Mouse (Mus musculus) thymus, adult 2 months (tissue): ENCODE data around the gene Hist2h2aa2. TPM values are rescaled to one million over a fixed set of nuclear protein-coding genes. Genes with fewer than 3 reads are reported as not detected.
A peak's percentile ranks its signal among the peaks of the same experiment; 100 is the strongest.
"Not testable (repeated sequence)": the region's sequence is repeated elsewhere in the genome, so short reads cannot be mapped to it uniquely, and the experiment has no call there.

ENCODE experiments used
- DNase-seq: peaks from one replicate; pipeline ENCODE4 v3.0.0; 2021
- H3K27ac ChIP-seq: fragments of 200-500 bp; 2 replicates; pipeline ENCODE4 v1.5.1; 2012; ENCODE audit warnings: low read length, control low read depth; ENCODE audit not compliant: control insufficient read depth, insufficient read depth
- H3K27me3 ChIP-seq: fragments of 200-500 bp; 2 replicates; pipeline ENCODE4 v1.6.1; 2012; ENCODE audit warnings: mild to moderate bottlenecking, low read length, moderate library complexity, mixed read lengths; ENCODE audit not compliant: control insufficient read depth, insufficient read depth
- H3K36me3 ChIP-seq: fragments of 200-500 bp; 2 replicates; pipeline ENCODE4 v1.6.1; 2012; ENCODE audit warnings: mild to moderate bottlenecking, low read length, moderate library complexity; ENCODE audit not compliant: control insufficient read depth, insufficient read depth
- H3K4me1 ChIP-seq: fragments of 200-500 bp; replicated peaks from 2 replicates; pipeline ENCODE4 v1.6.1; 2012; ENCODE audit warnings: low read length; ENCODE audit not compliant: control insufficient read depth, insufficient read depth
- H3K4me3 ChIP-seq: fragments of 200-500 bp; 2 replicates; pipeline ENCODE4 v1.5.1; 2012; ENCODE audit warnings: mild to moderate bottlenecking, low read length, control low read depth, moderate library complexity; ENCODE audit not compliant: control insufficient read depth, insufficient read depth
- CTCF ChIP-seq: fragments of 200-500 bp; IDR thresholded peaks from 2 replicates; pipeline ENCODE4 v1.5.1; 2012; ENCODE audit warnings: mild to moderate bottlenecking, control low read depth, low read length, moderate library complexity, borderline replicate concordance; ENCODE audit not compliant: control insufficient read depth, poor library complexity, insufficient read depth; ENCODE audit errors: extremely low read depth
- POLR2A ChIP-seq: fragments of 200-500 bp; IDR thresholded peaks from 2 replicates; pipeline ENCODE4 v1.6.1; 2012; ENCODE audit warnings: mild to moderate bottlenecking, low read length, control low read depth, moderate library complexity; ENCODE audit not compliant: control insufficient read depth, poor library complexity, insufficient read depth; ENCODE audit errors: extremely low read depth
- WGBS: fragments of 180-500 bp; shearing (Covaris S2); methylation state at CpG from one replicate; pipeline ENCODE4 v1.1.7; 2018; 5-methylcytosine and 5-hydroxymethylcytosine counted together
- polyA plus RNA-seq: library from polyadenylated mRNA; depleted of rRNA; stranded (reverse); fragments of >200 nt; gene quantifications from 2 replicates; pipeline ENCODE4 v1.2.3, GENCODE M21; 2012

The Hist2h2aa2 gene
- polyA plus RNA-seq, 1 experiment: 255 TPM

- H3K27me3 ChIP-seq: no peaks in the 10 kb centered on the region
- H3K4me3 ChIP-seq: peak overlapping the region; percentile 64
- H3K27ac ChIP-seq: peak overlapping the region; percentile 64
- DNase-seq: peak; percentile 85
- WGBS: 18% methylated on average over 8 of the region's 8 CpGs
- peaks cover 13% of the 10 kb centered on the region for H3K4me1 ChIP-seq
- H3K36me3 ChIP-seq: no peaks in the 10 kb centered on the region
- no peak for TF ChIP-seq POLR2A
- no peak for TF ChIP-seq CTCF
These were observed 37.3 kb upstream of the Hist2h2aa2 start for GRCm38 (mm10) chr3:96277428-96277799.

GRCm38 (mm10) chr3:96273591-96274465, 33.8 kb upstream of the Hist2h2aa2 start:
- TF ChIP-seq POLR2A (no peak), CTCF (no peak)
- Histone ChIP-seq H3K27me3 (no peaks in the 10 kb centered on the region), H3K36me3 (no peaks in the 10 kb centered on the region), H3K4me1 (peaks cover 16% of the 10 kb centered on the region), H3K27ac (peak overlapping the region; percentile 74), H3K4me3 (no peak overlapping the region)
- peak; percentile 58 for DNase-seq
- 35% methylated on average over 17 of the region's 17 CpGs for WGBS

- H3K4me3 ChIP-seq: peak within 1 kb of the TSS; percentile 62
- peak within 1 kb of the TSS; percentile 97 for H3K27ac ChIP-seq
- no peaks in the 10 kb centered on the region for H3K27me3 ChIP-seq
- no peaks in the 10 kb centered on the region for H3K36me3 ChIP-seq
- DNase-seq: peak; percentile 88
- under 1% methylated on average over 45 of the region's 45 CpGs for WGBS
- TF ChIP-seq POLR2A: peak; percentile 99
- TF ChIP-seq CTCF: no peak
- peaks cover 14% of the 10 kb centered on the region for H3K4me1 ChIP-seq
These were observed 29.7 kb upstream of the Hist2h2aa2 start, which contains the start of gene Hist2h2bb for GRCm38 (mm10) chr3:96269511-96270474. TSS of gene Hist2h2bb (plus strand) at chr3:96269752.

- TF ChIP-seq CTCF (0 out of 2 replicates have a peak, but pooled peaks have one; percentile 24), POLR2A (peak; percentile 44; the same call in 1 of the 2 replicates)
These were observed 28.8 kb upstream of the Hist2h2aa2 start for GRCm38 (mm10) chr3:96268776-96269378.

GRCm38 (mm10) chr3:96268051-96268775, 28.1 kb upstream of the Hist2h2aa2 start, which contains the start of gene Hist2h3b:
TSS of gene Hist2h3b (plus strand) at chr3:96268654.
- peak within 1 kb of the TSS; percentile 62 for H3K4me3 ChIP-seq
- 23% methylated on average over 30 of the region's 30 CpGs for WGBS
- H3K27me3 ChIP-seq: no peaks in the 10 kb centered on the region
- peak; percentile 95 for TF ChIP-seq POLR2A
- TF ChIP-seq CTCF: no peak
- peaks cover 11% of the 10 kb centered on the region for H3K4me1 ChIP-seq
- no peaks in the 10 kb centered on the region for H3K36me3 ChIP-seq
- peak within 1 kb of the TSS; percentile 97 for H3K27ac ChIP-seq
- peak; percentile 81 for DNase-seq

More at GRCm38 (mm10) chr3:96268776-96269378, 28.8 kb upstream of the Hist2h2aa2 start:
- H3K4me3 ChIP-seq: peak overlapping the region; percentile 62
- H3K27ac ChIP-seq: peak overlapping the region; percentile 97
- under 1% methylated on average over 17 of the region's 44 CpGs for WGBS
- peaks cover 14% of the 10 kb centered on the region for H3K4me1 ChIP-seq
- H3K27me3 ChIP-seq, H3K36me3 ChIP-seq: not testable (repeated sequence)
- DNase-seq: peak; percentile 44
